Mouse (Mus musculus): ENCODE results near the gene Itfg2. TPM values are rescaled to one million over a fixed set of nuclear protein-coding genes. Genes with fewer than 3 reads are reported as not detected.
"Not testable (repeated sequence)": the region's sequence is repeated elsewhere in the genome, so short reads cannot be mapped to it uniquely, and the experiment has no call there.

Gene Itfg2
- polyA plus RNA-seq, 1 experiment from 2014 or later, result 50.7 TPM

DNA sequence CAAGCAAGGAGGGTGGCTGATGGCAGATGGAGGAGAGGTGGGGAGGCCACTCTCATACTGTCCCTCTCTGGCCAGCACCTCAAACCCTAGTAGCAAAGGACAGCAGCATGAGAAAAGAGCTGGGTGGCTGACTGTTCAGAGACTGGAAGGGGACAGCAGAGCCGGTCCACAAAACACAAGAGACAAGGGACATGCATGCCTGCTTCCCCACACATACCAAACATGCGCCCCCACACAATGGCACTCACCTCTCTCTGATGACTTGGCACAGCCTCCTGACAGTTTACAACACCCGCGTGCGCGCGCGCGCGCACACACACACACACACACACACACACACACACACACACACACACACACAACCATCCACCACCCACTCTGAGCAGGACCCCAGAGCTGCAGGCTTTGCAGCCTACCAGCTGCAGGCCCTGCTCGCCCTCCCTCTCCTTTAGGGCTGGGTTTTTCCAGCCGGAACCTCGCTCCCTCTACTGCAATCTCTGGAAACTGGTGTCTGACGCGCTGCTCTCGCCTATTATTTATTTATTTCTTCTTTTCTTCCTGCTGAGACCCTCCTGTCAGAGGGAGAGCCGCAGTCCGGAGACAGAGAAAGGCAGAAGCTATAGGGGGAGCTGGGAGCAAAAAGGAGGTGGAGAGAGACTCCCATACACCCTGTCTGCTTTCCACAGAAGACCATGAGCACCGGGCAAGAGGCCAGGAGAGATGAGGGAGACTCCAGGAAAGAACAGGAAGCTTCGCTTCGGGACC lies 25.1 kb downstream of the Itfg2 start:
- ATAC-seq (replicated peaks), result peak; percentile 92
- Histone ChIP-seq H3K27me3 (replicated peaks) (no peaks in the 10 kb centered on the region), H3K4me1 (peaks cover 28% of the 10 kb centered on the region), H3K27ac (peak overlapping the region; percentile 76), H3K4me2 (peak overlapping the region; percentile 46), H3K9ac (peak overlapping the region; percentile 41), H3K36me3 (replicated peaks) (no peaks in the 10 kb centered on the region), H3K4me3 (peak overlapping the region; percentile 25), H3K9me3 (no peaks in the 10 kb centered on the region)
- 39% methylated on average over 18 of the region's 21 CpGs for WGBS

- no peaks in the 10 kb centered on the region for H3K36me3 ChIP-seq (replicated peaks)
- H3K9ac ChIP-seq, result peak within 1 kb of the TSS; percentile 41
- peaks cover 26% of the 10 kb centered on the region for H3K4me1 ChIP-seq
- WGBS, result 63% methylated on average over 3 of the region's 3 CpGs
- H3K4me2 ChIP-seq, result peak within 1 kb of the TSS; percentile 46
- H3K9me3 ChIP-seq, result no peaks in the 10 kb centered on the region
- ATAC-seq (replicated peaks), result no peak
- H3K4me3 ChIP-seq, result peak within 1 kb of the TSS; percentile 25
- H3K27ac ChIP-seq, result peak within 1 kb of the TSS; percentile 76
- no peaks in the 10 kb centered on the region for H3K27me3 ChIP-seq (replicated peaks)
Observed at GRCm38 (mm10) chr6:128398996-128399395, 25.7 kb downstream of the Itfg2 start, which contains the start of gene Nrip2. Nrip2 (plus strand) TSS chr6:128399296.

DNA sequence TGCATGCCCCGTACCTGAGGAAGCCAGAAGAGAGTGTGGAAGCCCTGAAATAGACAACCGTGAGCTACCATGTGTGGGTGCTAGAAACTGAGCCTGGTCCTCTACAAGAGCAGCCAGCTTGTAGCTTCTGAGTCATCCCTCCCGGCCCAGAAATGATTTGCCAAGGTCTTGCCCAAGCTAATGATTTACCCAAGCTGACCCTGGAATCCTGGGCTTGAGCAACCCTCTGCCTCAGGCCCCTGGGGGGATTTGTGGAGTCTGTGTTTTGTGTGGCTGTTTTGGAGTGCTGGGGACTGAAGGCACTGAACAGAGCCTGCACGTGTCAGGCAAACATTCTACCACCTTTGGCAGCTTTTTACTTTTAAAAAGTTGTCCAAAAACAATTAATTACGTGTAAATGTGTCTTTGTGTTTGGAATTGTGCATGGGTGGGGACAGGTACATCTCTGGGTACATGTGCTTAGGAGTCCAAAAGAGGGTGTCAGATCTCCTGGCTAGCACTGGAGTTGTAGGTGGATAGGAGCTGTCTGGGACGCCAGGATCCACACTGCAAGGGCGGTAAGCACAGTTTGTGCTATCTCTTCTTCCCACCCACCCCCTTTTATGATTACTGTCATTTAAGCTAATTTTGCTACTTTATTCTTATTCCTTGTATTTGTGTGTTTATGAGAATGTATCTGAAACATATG lies 27.0 kb downstream of the Itfg2 start:
- Histone ChIP-seq H3K36me3 (replicated peaks) (no peaks in the 10 kb centered on the region), H3K9me3 (no peaks in the 10 kb centered on the region), H3K9ac (no peak overlapping the region), H3K27ac (no peak overlapping the region), H3K4me1 (peaks cover 26% of the 10 kb centered on the region), H3K4me2 (no peak overlapping the region), H3K27me3 (replicated peaks) (no peaks in the 10 kb centered on the region), H3K4me3 (no peak overlapping the region)
- WGBS, result 87% methylated on average over 7 of the region's 7 CpGs
- ATAC-seq (replicated peaks), result no peak

GRCm38 (mm10) chr6:128390683-128391082 lies 34.0 kb downstream of the Itfg2 start:
- H3K27me3 ChIP-seq (replicated peaks), result no peaks in the 10 kb centered on the region
- no peaks in the 10 kb centered on the region for H3K4me1 ChIP-seq
- H3K9me3 ChIP-seq, result no peaks in the 10 kb centered on the region
- no peak for ATAC-seq (replicated peaks)
- H3K9ac ChIP-seq, result no peak overlapping the region
- no peak overlapping the region for H3K4me3 ChIP-seq
- WGBS, result 61% methylated on average over 1 of the region's 1 CpGs
- no peaks in the 10 kb centered on the region for H3K36me3 ChIP-seq (replicated peaks)
- no peak overlapping the region for H3K27ac ChIP-seq
- H3K4me2 ChIP-seq, result no peak overlapping the region

DNA sequence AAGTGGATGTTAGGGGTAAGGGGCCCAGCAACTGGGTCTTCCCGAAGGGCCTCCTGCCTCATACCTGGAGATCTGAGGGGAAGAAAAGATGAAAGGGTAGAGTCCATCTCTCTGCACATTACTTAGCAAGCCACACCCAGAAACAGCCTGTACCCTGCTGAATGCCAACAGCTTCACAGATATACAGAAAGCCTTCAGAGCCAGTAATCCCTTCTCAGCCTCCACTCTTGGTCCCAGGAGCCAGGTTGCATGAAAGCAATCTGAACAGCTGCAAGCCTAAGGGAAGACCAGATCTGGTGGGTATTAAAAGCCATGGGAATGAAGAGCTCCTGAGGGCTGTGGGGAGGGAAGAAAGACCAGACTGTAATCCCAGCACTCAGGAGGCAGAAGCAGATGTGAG lies 35.5 kb downstream of the Itfg2 start:
- Histone ChIP-seq H3K27me3 (replicated peaks) (no peaks in the 10 kb centered on the region), H3K4me1 (no peaks in the 10 kb centered on the region)

DNA sequence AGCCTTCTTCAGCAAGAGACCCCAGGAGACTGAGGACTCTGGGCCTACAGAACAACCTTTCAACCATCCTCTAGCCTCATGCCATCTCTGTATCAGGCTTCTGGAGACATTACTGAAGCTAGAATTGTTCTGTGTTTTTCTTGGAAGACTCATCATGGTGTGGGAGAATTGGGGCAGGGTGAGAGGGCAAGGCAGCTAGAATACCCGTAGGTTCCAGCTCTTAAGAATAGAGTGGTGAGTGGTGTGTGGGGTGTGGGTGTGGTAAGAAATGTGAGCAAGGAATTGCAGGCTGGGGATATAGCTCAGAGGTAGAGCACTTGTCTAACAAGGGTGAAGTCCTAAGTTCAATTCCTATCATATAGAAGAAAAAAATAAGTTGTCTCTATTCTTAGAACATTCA lies 39.7 kb downstream of the Itfg2 start:
- H3K27ac ChIP-seq, result no peak overlapping the region
- no peaks in the 10 kb centered on the region for H3K9me3 ChIP-seq
- H3K4me3 ChIP-seq, result no peak overlapping the region
- H3K9ac ChIP-seq, result no peak overlapping the region
- no peaks in the 10 kb centered on the region for H3K27me3 ChIP-seq (replicated peaks)
- no peaks in the 10 kb centered on the region for H3K36me3 ChIP-seq (replicated peaks)
- H3K4me1 ChIP-seq, result no peaks in the 10 kb centered on the region
- no peak overlapping the region for H3K4me2 ChIP-seq
- no peak for ATAC-seq (replicated peaks)
- 87% methylated on average over 1 of the region's 1 CpGs for WGBS

More for the DNA sequence above, 35.5 kb downstream of the Itfg2 start:
- H3K9me3 ChIP-seq, result no peaks in the 10 kb centered on the region
- WGBS, result 88% methylated on average over 1 of the region's 1 CpGs
- H3K4me2 ChIP-seq, result no peak overlapping the region
- ATAC-seq (replicated peaks), result no peak
- no peak overlapping the region for H3K4me3 ChIP-seq
- H3K9ac ChIP-seq, result no peak overlapping the region
- no peaks in the 10 kb centered on the region for H3K36me3 ChIP-seq (replicated peaks)
- no peak overlapping the region for H3K27ac ChIP-seq

DNA sequence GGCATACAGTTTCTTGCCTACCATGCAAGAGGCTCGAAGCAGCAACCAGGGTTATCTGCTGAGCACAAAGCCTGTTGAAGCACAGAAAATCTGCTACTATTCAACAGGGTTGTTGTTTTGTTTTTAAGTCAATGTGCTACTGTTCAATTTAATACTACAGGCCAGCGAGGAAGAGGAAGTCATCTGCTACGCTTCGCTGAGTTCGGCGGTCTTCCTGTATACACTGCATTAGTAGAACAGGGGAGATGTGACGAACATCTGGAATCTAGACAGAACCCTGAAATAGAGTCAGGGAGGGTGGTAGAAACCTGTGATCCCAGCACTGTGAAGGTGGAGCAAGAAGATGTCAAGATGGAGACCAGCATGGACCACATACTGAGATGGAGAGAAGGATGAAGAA lies 41.0 kb downstream of the Itfg2 start:
- no peaks in the 10 kb centered on the region for H3K4me1 ChIP-seq
- no peak overlapping the region for H3K9ac ChIP-seq
- no peaks in the 10 kb centered on the region for H3K36me3 ChIP-seq (replicated peaks)
- whole genome bisulfite sequencing, result 80% methylated on average over 7 of the region's 7 CpGs
- H3K9me3 ChIP-seq, result no peaks in the 10 kb centered on the region
- no peak overlapping the region for H3K4me3 ChIP-seq
- H3K27ac ChIP-seq, result no peak overlapping the region
- no peak for ATAC-seq (replicated peaks)
- H3K4me2 ChIP-seq, result no peak overlapping the region
- no peaks in the 10 kb centered on the region for H3K27me3 ChIP-seq (replicated peaks)

DNA sequence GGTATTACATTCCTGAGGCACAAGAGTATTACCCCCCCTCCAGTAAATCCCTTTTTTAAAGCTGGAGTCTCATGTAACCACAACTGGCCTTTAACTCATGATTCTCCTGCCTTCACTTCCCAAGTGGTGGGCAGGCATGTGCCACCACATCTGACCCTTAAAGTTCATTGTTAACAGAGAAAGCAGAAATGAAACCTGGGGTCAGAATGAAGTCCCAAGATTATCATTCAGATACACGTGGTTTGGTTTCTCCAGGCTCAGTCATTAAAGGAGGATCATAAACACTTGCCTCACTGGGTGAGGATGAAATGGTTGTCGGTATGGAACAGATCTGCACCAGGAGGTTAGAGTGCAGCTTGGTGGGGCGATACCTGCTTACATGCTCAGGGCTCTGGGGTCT lies 43.5 kb downstream of the Itfg2 start:
- Histone ChIP-seq H3K9me3 (no peaks in the 10 kb centered on the region), H3K9ac (no peak overlapping the region), H3K4me1 (no peaks in the 10 kb centered on the region), H3K27ac (no peak overlapping the region), H3K4me2 (no peak overlapping the region), H3K27me3 (replicated peaks) (no peaks in the 10 kb centered on the region), H3K4me3 (no peak overlapping the region), H3K36me3 (replicated peaks) (no peaks in the 10 kb centered on the region)
- WGBS, result 85% methylated on average over 3 of the region's 3 CpGs
- ATAC-seq (replicated peaks), result no peak

- H3K27ac ChIP-seq; H3K9me3 ChIP-seq; H3K4me3 ChIP-seq; ATAC-seq (replicated peaks); H3K4me1 ChIP-seq; H3K9ac ChIP-seq; H3K4me2 ChIP-seq; H3K27me3 ChIP-seq (replicated peaks); H3K36me3 ChIP-seq (replicated peaks): not testable (repeated sequence)
- 89% methylated on average over 1 of the region's 1 CpGs for WGBS
Observed at GRCm38 (mm10) chr6:128380594-128381167, 44.0 kb downstream of the Itfg2 start.

DNA sequence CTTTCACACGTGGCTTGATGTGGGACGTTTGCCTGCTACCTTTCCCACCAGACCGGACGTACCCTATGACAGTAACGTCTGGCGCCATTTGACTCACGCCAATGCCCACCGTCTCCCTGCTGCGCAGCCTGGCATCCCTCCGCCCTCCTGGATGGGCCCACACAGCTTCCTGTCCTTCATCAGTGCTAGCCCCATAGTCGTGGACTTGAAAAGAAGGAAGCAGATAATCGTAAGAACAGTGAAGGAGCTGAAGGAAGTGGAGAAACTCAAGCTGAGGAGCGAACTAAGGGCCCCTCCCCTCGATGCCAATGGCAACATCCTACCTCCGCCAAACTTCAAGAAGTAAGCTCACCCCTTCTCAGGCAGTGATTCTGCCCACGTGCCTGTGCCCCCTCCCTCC lies 45.1 kb downstream of the Itfg2 start:
- Histone ChIP-seq H3K9me3 (no peaks in the 10 kb centered on the region), H3K27me3 (replicated peaks) (no peaks in the 10 kb centered on the region), H3K27ac (no peak overlapping the region), H3K4me1 (peaks cover 8% of the 10 kb centered on the region), H3K36me3 (replicated peaks) (no peaks in the 10 kb centered on the region), H3K4me2 (no peak overlapping the region), H3K4me3 (no peak overlapping the region), H3K9ac (no peak overlapping the region)
- WGBS, result 85% methylated on average over 16 of the region's 16 CpGs
- no peak for ATAC-seq (replicated peaks)

- Histone ChIP-seq H3K27ac (no peak overlapping the region), H3K9ac (no peak overlapping the region), H3K36me3 (replicated peaks) (no peaks in the 10 kb centered on the region), H3K9me3 (no peaks in the 10 kb centered on the region), H3K4me1 (peaks cover 11% of the 10 kb centered on the region), H3K27me3 (replicated peaks) (no peaks in the 10 kb centered on the region), H3K4me3 (no peak overlapping the region), H3K4me2 (no peak overlapping the region)
- 93% methylated on average over 17 of the region's 17 CpGs for WGBS
- no peak for ATAC-seq (replicated peaks)
Observed at GRCm38 (mm10) chr6:128376371-128377085, 48.2 kb downstream of the Itfg2 start.

DNA sequence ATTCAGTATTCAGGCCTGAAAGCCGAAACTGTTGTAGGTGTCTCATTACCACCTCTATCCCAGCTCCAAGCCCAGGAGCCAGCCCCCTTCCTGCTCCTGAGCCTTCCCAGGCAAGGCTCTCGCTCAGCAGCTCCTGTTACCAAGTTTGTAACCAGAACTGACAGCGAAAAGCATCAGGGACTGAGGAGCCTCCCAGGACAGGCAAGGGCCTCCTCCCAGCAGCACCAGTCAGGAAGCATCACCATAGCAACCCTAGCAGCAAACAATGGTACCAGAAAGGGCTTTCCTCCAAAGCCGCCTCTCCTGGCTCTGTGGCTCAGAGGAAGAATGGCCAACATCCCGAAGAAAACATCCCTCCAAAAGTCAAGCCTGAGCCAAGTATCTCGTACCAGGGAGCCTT lies 49.5 kb downstream of the Itfg2 start, which contains the start of the genes Tex52 and Gm44596:
Tex52 (plus strand) TSS at position 265 of the 400 bp plus-strand sequence.
Gm44596 (plus strand) TSS at position 312 of the 400 bp plus-strand sequence.
- H3K4me2 ChIP-seq, result peak within 1 kb of the TSS; percentile 21
- peak; percentile 80 for ATAC-seq (replicated peaks)
- 7% methylated on average over 6 of the region's 6 CpGs for WGBS

More for the DNA sequence above, 49.5 kb downstream of the Itfg2 start, which contains the start of the genes Tex52 and Gm44596:
- Histone ChIP-seq H3K27me3 (replicated peaks) (no peaks in the 10 kb centered on the region), H3K36me3 (replicated peaks) (no peaks in the 10 kb centered on the region), H3K9ac (no peak within 1 kb of the TSS), H3K27ac (peak within 1 kb of the TSS; percentile 41), H3K4me1 (peaks cover 11% of the 10 kb centered on the region), H3K9me3 (no peaks in the 10 kb centered on the region), H3K4me3 (no peak within 1 kb of the TSS)

Data from midbrain, embryonic 15.5 days (tissue).